Mouse (Mus musculus): ENCODE data around the gene Proz.

DNA sequence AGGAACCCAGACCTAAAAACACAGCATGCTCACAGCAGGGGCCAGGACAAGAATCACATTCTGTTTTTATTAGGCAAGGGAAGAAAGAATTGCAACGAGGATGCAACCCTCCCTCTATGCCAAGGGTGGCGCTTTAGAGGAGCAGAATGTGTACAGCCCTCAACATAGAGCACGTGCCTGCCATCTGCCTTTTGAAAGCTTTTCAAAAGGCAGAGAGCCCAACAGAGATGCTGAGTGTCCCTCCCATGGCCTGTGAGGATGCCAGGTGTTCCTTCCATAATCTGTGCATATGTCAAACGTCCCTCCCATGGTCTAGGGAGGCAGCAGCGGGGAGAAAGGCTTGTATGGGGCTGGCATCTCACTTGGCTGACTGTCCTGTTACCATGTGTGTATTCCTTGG, 13.1 kb upstream of the Proz start:
- no peak for TF ChIP-seq CTCF (IDR thresholded peaks at IDR 0.05; ENCODE audit: borderline replicate concordance, control insufficient read depth, extremely low read depth, insufficient read depth, low read length, poor library complexity)
- no peak for TF ChIP-seq POLR2A (IDR thresholded peaks at IDR 0.05; ENCODE audit: control insufficient read depth, extremely low read depth, insufficient read depth, low read length, poor library complexity)
